Mouse (Mus musculus) heart, adult 2 months (tissue): ENCODE data around the gene Lrg1. TPM values are rescaled to one million over a fixed set of nuclear protein-coding genes. Genes with fewer than 3 reads are reported as not detected.
"Not testable (repeated sequence)": the region's sequence is repeated elsewhere in the genome, so short reads cannot be mapped to it uniquely, and the experiment has no call there.

ENCODE experiments used
- DNase-seq, 2 experiments: peaks; one replicate each; pipeline ENCODE4 v3.0.0; 2021
- H3K27ac ChIP-seq: fragments of 200-600 bp; 2 replicates; pipeline ENCODE4 v1.8.1; 2022
- H3K27me3 ChIP-seq: fragments of 200-500 bp; 2 replicates; pipeline ENCODE4 v1.6.1; 2012; ENCODE audit warnings: mild to moderate bottlenecking, low read length, inconsistent platforms, mixed read lengths; ENCODE audit not compliant: control insufficient read depth, insufficient read depth
- H3K36me3 ChIP-seq: fragments of 200-500 bp; 2 replicates; pipeline ENCODE4 v1.6.1; 2012; ENCODE audit warnings: low read length, inconsistent platforms; ENCODE audit not compliant: control insufficient read depth, insufficient read depth
- H3K4me1 ChIP-seq: fragments of 200-500 bp; 2 replicates; pipeline ENCODE4 v1.6.1; 2011; ENCODE audit warnings: low read length; ENCODE audit not compliant: control insufficient read depth, insufficient read depth
- H3K4me3 ChIP-seq: fragments of 200-600 bp; 2 replicates; pipeline ENCODE4 v1.8.1; 2022
- H3K79me2 ChIP-seq: fragments of 200-500 bp; replicated peaks from 2 replicates; pipeline ENCODE4 v1.6.1; 2012; ENCODE audit warnings: mild to moderate bottlenecking, inconsistent platforms, low read length, moderate library complexity, mixed read lengths; ENCODE audit not compliant: control insufficient read depth, insufficient read depth
- H3K9ac ChIP-seq: fragments of 200-500 bp; 2 replicates; pipeline ENCODE4 v1.6.1; 2012; ENCODE audit warnings: low read depth, mild to moderate bottlenecking, control low read depth, inconsistent platforms, low read length, mixed read lengths
- CTCF ChIP-seq: fragments of 200-600 bp; IDR thresholded peaks from 2 replicates; pipeline ENCODE4 v1.8.1; 2022; ENCODE audit warnings: antibody characterized with exemption, mild to moderate bottlenecking, moderate library complexity
- EP300 ChIP-seq: fragments of 200-500 bp; IDR thresholded peaks from 2 replicates; pipeline ENCODE4 v1.6.1; 2011; ENCODE audit warnings: low read depth, low read length, control low read depth; ENCODE audit not compliant: insufficient read depth
- POLR2A ChIP-seq: fragments of 200-500 bp; IDR thresholded peaks from 2 replicates; pipeline ENCODE4 v1.6.1; 2011; ENCODE audit warnings: mild to moderate bottlenecking, low read depth, low read length, control low read depth; ENCODE audit not compliant: insufficient read depth
- WGBS: fragments of 180-500 bp; shearing (Covaris S2); methylation state at CpG from one replicate; pipeline ENCODE4 v1.1.7; 2018; 5-methylcytosine and 5-hydroxymethylcytosine counted together
- intact Hi-C: fragments of 180-260 bp; cut with DNase I; formaldehyde crosslinking; loops from one replicate; pipeline ENCODE4 v1.15.1; 2025
- polyA plus RNA-seq: library from polyadenylated mRNA; depleted of rRNA; stranded (reverse); fragments of >200 nt; gene quantifications from 2 replicates; pipeline ENCODE4 v1.2.3, GENCODE M21; 2012
- total RNA-seq, 2 experiments: library from RNA; stranded (reverse); gene quantifications; 2 replicates each; pipeline ENCODE4 v1.2.3; 2021

Gene Lrg1
- total and polyA plus RNA-seq, 3 experiments, result 57.0 to 77.7 (median 74.6) TPM

- Histone ChIP-seq H3K4me1 (peaks cover 7% of the 10 kb centered on the region), H3K27ac (peak within 1 kb of the TSS; percentile 96), H3K36me3 (no peaks in the 10 kb centered on the region), H3K4me3 (peak within 1 kb of the TSS; percentile 53), H3K79me2 (no peaks in the 10 kb centered on the region), H3K27me3 (no peaks in the 10 kb centered on the region), H3K9ac (peak within 1 kb of the TSS; percentile 78)
- intact Hi-C loops, result no loop called here
- 36% methylated on average over 10 of the region's 10 CpGs for WGBS
- peak; percentile 94 for TF ChIP-seq EP300
- TF ChIP-seq POLR2A, result peak; percentile 91
- peak; percentile 33 for TF ChIP-seq CTCF
- DNase-seq, result peak; percentile 76 to 83
Measured at GRCm38 (mm10) chr17:56109219-56110051, 12.4 kb downstream of the Lrg1 start, which contains the start of gene Plin4. Gene Plin4, minus strand, starts transcription at chr17:56109803.

- 43% methylated on average over 6 of the region's 6 CpGs for WGBS
- Histone ChIP-seq H3K4me3 (peak overlapping the region; percentile 53), H3K27ac (peak overlapping the region; percentile 96), H3K9ac (peak overlapping the region; percentile 78), H3K27me3 (no peaks in the 10 kb centered on the region), H3K36me3 (no peaks in the 10 kb centered on the region), H3K4me1 (peaks cover 7% of the 10 kb centered on the region), H3K79me2 (no peaks in the 10 kb centered on the region)
- intact Hi-C loops, result no loop called here
- TF ChIP-seq EP300 (peak; percentile 100), CTCF (no peak), POLR2A (peak; percentile 89)
- DNase-seq, result peak; percentile 83 to 90
Measured at GRCm38 (mm10) chr17:56108334-56109044, 13.3 kb downstream of the Lrg1 start.

- no peak for DNase-seq
- TF ChIP-seq CTCF (no peak), POLR2A (no peak)
- H3K4me1 ChIP-seq, result peaks cover 7% of the 10 kb centered on the region
- no peaks in the 10 kb centered on the region for H3K36me3 ChIP-seq
- H3K27ac ChIP-seq, result peak overlapping the region; percentile 96
- no peaks in the 10 kb centered on the region for H3K27me3 ChIP-seq
- intact Hi-C loops, result no loop called here
- no peaks in the 10 kb centered on the region for H3K79me2 ChIP-seq
- 70% methylated on average over 2 of the region's 2 CpGs for WGBS
- H3K9ac ChIP-seq, result 0 out of 2 replicates have a peak overlapping the region, but pooled peaks have one; percentile 28
- peak overlapping the region; percentile 46 for H3K4me3 ChIP-seq
Measured at GRCm38 (mm10) chr17:56107736-56108135, 14.1 kb downstream of the Lrg1 start.

- peak in 1 of 2 experiments; percentile 18 for DNase-seq
- no peak for TF ChIP-seq POLR2A
- no peak for TF ChIP-seq EP300
- no peak for TF ChIP-seq CTCF
- Histone ChIP-seq H3K36me3 (no peaks in the 10 kb centered on the region), H3K27ac (no peak overlapping the region), H3K79me2 (no peaks in the 10 kb centered on the region), H3K9ac (no peak overlapping the region), H3K4me1 (peaks cover 7% of the 10 kb centered on the region), H3K4me3 (no peak overlapping the region), H3K27me3 (no peaks in the 10 kb centered on the region)
- 65% methylated on average over 4 of the region's 4 CpGs for WGBS
- intact Hi-C loops, result no loop called here
Measured at GRCm38 (mm10) chr17:56106981-56107380, 14.8 kb downstream of the Lrg1 start.

GRCm38 (mm10) chr17:56106436-56106835 is 15.4 kb downstream of the Lrg1 start:
- H3K36me3 ChIP-seq, H3K79me2 ChIP-seq, DNase-seq, H3K27me3 ChIP-seq, intact Hi-C loops, H3K9ac ChIP-seq, H3K27ac ChIP-seq, H3K4me3 ChIP-seq, H3K4me1 ChIP-seq: not testable (repeated sequence)
- WGBS, result 94% methylated on average over 4 of the region's 4 CpGs

- H3K36me3 ChIP-seq, intact Hi-C loops, H3K27ac ChIP-seq, H3K4me1 ChIP-seq, H3K27me3 ChIP-seq, H3K9ac ChIP-seq, H3K4me3 ChIP-seq, DNase-seq, H3K79me2 ChIP-seq: not testable (repeated sequence)
- 77% methylated on average over 2 of the region's 5 CpGs for WGBS
Measured at GRCm38 (mm10) chr17:56104821-56105220, 17.0 kb downstream of the Lrg1 start.
